Mouse (Mus musculus): ENCODE measurements around the gene Hoxa11.

DNA sequence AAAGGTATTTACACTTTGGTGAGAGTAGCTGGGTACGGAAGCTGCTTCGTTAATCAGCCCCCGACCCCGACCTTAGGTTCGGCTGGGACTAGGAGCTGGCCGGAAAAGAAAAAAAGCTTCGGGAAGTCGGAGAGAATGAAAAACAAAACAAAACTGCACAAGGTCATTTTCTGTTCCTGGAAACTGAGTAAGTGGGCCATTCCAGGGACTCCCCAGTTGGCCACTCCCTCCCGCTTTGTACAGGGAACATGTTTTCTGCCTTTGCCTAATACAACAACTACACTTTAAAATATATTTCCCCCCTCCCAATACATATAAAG lies 21.0 kb upstream of the Hoxa11 start:
- TF ChIP-seq CTCF (conservative IDR thresholded peaks at IDR 0.05; ENCODE audit: low read length), result no peak
- no peak for TF ChIP-seq POU5F1 (IDR thresholded peaks at IDR 0.05; ENCODE audit: borderline replicate concordance, low read length)

Data from E14TG2a.4 (cell line).